Mouse (Mus musculus): ENCODE results near the gene Plin3.

The Plin3 gene

DNA sequence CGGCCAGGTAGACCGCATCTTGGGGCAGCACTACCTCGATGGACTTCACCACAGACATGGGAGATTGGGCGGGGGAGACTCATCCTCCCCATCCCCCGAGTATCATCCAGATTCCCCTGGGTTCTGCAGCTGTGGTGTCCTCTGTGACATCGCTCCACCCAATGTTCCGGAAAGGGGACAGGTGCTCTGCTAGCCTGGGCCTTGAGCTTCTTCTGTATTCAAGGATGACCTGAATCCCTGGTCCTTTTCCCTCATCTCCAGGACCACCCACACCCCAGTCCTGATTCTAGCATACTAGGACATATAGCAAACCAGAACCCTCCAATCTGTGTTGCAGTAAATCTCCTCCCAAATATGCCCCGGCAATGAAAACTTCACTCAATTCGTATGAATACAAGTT is 7.5 kb upstream of the Plin3 start, which contains the start of gene Arrdc5:
Gene Arrdc5, minus strand, starts transcription at position 101 of the 400 bp plus-strand sequence.
- no peak for DNase-seq (ENCODE audit: low spot score)

DNA sequence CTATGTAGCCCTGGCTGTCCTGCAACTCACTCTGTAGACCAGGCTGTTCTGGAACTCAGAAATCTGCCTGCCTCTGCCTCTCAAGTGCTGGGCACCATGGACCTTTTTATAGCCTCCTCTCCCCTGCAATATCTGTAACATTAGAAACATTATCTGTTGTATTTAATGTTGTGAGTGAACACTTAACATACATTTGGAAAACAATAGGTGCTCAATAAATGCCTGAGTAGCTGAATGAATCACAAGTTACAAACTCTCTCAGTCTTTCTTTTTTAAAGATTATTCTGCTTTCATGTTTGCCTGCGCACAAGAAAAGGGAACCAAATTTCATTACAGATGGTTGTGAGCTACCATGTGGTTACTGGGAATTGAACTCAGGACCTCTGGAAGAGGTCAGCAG is 5.6 kb upstream of the Plin3 start:
- no peak for DNase-seq (ENCODE audit: low spot score)

DNA sequence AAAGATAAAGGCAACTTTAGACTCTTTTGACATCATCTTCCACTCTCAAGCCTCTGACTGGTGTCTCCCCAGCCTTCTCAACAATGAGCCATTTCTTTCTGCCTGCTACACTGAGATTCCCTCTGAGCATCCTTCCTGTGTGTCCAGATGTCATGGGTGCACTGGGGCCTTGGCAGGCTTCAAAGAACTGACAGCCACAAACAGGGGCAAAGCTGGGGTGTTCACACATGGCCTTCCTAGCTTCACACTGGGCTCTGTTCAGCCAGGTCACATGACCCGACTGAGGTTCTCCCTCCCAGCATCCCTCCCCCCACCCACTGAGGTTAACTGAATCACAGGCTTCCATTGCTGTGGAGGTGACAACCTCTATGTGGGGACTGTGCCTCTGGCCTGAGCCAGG is 3.5 kb upstream of the Plin3 start:
- no peak for DNase-seq (ENCODE audit: low spot score)

DNA sequence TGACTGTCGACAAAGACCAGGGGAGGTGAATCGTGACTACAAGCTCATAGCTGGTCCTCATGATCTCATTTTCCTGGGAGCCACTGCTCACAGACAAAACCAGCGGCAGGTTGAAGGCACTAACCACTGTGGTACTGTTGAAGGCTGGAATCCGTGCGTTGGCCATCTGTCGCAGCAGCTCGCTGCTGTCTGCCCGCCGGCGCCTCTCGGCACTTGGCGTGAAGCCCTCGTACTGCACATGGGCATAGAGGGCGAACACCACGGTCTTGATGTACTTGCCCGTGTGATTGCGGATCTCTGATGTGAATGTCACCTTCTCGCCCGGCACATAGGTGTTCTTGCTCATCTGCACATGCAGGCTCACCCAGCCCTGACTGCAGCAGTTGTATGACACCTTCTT is 1.6 kb upstream of the Plin3 start:
- no peak for DNase-seq (ENCODE audit: low spot score)

DNA sequence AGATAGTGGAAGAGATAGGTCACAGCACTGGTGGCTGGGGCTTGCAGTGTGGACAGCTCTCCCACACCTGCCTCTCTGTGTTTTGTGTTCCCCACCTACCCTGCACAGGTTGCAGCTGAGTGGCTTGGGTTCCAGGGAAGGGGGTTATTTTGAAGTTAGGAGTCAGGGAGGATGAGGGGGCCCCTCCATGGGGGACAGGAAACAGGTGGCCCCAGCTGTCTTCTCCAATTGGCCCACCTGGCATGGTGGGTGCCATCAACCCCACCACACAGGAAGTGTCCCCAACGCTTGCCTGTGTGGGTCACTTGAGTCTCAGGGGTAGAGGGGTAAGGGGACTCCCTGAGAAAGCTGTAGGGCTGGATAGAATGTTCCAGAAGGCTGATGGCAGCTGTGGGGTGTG is 618 bp upstream of the Plin3 start:
- DNase-seq (ENCODE audit: low spot score) = no peak

DNA sequence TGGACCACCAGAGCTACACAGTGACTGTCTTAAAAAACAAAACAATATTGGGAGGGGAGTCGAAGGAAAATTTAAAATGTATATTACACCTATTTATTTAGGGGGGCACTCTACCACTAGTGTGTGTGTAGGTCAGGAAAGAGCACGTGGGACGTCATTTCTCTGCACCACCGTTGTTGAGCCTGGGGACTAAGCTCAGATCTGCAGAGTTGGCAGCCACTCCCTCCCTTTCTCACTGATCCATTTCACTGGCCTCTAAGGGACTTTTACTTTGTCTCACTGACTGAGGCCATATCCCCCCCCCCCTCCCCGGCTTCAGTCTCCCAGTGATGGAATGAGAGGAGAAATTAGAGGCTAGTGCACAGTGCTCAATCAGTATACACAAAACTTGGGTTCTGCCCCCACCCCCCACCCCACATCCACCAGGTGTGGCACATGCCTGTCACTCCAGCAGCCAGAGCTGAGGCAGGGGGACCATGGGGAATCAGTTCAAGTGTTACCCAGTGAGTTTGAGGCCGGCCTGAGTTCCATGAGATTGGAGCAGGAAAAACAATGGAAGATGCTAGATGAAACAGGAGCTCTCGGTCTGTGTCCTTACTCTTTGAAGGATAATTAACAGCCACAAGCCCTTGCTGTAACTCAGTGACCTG is 722 bp downstream of the Plin3 start:
- DNase-seq (ENCODE audit: low spot score) = no peak

DNA sequence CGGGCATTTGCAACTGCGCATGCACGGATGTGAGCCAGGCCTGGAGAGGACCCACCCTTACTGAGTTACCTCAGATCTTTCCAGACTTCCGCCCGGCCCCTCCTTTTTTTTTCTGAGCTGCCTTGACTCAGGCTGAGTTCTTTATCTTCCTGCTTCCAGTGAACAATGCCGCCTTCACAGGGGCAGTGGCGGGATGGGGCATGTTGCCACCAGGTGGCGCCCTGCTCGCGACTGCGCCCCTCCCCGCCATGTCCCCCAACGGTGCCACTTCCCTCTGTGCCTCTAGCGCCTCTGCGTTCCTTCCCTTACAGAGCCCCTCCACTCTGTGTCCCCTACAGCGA is 1.5 kb downstream of the Plin3 start:
- peak; percentile 78 for DNase-seq (ENCODE audit: low spot score)

DNA sequence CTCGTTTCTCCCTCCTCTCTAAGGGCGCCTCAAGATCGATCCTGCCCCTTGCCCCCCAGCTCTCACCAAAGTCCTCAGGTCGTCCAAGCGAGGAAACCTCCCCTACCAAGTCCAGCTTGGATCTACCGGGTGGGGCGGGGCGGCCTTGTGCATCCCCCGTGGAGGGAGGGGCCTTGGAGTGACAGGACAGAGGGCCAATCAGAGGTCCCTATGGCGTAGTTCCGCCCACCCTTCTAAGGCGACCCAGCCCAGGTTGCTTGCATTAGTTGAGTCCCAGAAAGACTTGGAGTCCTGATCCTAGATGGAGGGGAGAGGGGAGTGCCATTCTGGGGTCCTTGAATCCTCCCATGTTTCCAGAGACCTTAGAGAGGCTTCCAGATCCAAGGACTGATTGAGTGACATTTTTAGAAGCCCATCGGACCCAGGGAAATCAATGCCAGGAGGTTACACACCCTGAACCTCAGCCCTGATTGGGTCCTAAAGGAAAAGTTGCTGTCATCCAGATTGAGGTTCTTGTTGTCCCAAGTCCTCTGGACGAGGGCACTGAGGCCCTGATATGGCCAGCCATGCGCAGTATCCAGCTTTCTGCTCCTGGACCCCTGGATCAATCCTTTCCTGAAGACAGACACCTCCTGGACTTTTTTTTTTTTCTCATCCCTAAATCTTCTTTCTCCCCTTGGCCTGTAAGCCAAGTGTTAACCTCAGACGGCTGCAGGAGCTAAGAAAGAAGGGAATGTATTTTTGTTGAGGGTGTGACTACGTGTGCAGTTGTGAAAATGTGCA is 2.1 kb downstream of the Plin3 start:
- DNase-seq (ENCODE audit: low spot score) = peak; percentile 82

DNA sequence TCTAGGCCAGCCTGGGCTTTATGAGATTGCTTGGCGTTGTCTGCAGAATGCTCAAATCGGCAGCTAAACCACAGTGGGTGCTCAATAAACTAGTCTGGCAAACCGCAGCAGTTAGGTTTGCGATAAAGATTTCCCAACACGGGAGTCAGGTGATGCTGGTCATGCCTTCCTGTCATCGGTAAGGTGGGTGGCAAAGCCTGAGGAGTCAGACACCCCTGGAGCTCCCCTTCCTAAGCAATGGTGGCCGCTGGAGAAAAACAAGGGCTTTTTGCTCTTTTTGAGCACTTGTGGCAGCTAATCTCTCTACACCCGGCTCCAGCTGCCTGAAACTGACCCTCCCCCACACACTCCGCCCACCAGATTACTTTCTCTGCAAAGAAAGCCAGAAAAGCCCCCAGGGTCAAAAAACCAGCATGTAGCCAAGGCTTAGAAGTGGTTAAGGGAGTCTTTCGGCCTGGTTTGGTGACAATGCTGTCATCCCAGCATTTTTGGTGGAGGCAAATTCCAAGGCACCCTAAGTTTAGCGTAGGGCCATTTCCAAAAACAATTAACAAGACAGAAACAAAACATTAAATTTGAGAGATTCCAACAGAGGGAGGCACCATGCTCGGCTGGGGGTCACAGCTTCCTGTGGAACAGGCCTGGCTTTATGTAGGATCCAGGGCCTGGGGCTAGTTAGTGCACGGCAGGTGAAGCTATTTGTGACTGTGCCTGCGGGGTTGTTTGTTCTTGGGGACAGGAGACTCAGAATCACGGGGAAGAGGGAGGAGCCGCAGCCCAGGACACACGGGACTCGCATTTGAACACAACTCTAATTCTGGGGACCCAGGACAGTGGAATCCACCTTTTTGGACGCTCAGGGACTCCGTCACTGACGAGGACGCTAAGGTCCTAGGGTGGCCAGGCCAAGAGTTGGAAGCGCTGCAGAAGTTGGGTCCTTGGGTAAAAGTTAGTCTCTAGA is 3.0 kb downstream of the Plin3 start:
- DNase-seq (ENCODE audit: low spot score) = peak; percentile 27

DNA sequence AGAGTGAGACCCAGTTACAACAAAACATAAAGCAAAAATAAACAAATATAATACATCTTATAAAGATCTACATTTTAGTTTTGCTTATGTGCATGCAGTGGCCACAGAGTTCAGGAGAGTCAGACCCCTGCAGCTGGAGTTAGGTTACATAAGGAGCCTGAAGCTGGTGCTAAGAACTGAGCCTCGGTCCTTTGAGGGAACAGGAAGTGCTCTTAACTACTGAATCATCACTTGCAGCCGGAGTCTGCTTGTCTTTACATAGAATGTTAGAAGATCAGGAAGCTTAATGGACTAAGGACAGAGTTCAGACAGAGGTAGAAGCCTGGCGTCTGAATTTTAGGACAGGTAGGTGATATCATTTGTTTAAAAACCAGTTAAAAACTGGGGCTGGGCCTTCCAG is 3.8 kb downstream of the Plin3 start:
- no peak for DNase-seq (ENCODE audit: low spot score)

DNA sequence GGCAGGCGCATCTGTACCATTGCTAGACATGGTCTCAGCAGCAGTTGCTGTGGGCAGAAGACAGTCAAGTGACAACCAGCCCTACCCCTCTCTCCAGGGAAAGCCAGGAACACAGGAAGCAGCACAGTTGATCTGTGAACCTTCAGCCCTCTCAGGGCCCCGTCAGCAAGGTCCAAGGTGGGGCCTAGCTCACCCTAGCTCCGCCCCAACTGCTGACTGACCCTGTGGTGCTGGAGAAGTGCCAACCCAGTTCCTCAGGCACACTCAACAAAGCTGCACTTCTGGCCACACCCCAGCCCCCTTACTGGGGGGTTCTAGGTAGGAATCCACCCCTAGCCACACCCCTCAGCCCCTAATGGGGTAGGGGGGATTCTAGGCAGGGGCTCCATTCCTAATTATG is 4.8 kb downstream of the Plin3 start:
- DNase-seq (ENCODE audit: low spot score) = no peak

DNA sequence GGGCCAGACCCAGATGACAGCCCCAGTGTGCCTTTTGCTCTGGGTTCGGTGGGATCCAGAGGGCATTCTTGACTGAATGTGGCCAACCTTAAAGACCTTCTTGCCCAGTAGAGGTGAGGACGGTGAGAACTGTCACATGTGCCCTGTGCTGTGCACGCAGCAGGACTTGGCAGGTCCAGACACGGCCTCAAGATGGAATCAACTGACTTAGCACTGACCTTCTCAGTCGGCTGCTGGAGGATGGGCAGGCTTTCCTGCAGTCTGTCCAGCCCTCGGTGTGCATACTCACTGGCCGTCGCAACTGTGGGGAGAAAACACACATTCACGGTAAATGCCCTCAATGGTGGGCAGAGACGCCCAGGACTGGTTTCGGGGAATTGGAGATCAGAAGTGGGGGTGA is 6.7 kb downstream of the Plin3 start:
- no peak for DNase-seq (ENCODE audit: low spot score)

DNA sequence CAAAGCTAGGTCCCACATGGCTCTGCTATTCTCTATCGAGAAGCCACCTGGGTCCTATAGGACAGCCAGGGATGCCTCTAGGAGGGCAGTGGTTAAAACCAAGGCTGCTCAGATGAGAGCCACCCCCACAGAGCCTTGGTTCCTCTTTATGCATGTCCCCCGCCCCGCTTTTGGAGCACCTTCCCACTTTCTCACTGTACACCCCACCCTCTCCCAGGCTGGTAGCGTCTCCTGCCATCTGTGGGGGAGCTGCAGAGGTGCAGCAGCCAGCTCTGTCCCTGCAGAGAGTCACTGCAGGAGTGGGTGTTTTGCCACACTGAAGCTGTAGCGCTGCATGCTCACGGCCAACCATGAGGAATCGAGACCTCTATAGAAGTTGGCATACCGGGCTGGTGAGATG is 9.4 kb downstream of the Plin3 start:
- DNase-seq (ENCODE audit: low spot score) = no peak

DNA sequence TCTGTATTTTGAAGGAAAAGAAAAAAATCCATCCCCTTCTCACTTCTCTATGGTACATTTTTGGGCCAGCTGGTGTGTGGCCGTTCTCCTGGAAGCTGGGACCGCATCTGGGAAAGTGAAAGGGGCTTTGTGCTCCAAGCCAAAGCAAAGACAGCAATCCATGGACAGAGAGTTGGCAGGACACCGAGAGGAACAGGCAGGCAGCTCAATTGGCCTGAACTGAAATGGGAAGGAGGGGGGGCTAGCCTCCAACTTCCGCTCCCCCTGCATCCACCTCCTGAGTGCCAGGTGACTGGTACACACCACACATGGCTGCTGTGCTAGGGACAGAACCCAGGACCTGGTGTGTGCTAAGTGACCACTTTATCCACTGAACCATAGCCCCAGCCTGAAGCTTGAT is 9.9 kb downstream of the Plin3 start:
- DNase-seq (ENCODE audit: low spot score) = no peak

DNA sequence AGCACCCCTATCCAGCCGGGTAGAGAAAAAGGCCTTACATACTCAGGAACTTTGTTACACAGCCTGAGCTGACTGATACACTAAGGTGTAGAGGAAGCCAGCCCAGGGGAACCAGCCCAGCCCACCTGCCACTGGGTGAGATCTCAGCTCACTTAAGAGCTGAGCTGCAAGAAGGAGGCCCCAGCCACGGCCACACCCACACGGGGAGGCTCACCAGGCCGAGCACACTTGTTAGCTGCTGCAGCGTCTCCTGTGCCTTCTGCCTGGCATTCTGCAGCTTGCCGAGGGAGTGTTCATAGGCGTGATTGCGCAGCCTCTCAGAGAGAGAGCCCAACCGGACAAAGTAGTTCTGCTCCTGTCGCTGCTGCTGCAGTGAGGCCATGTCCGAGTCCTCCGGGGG is 11.5 kb downstream of the Plin3 start:
- no peak for DNase-seq (ENCODE audit: low spot score)

DNA sequence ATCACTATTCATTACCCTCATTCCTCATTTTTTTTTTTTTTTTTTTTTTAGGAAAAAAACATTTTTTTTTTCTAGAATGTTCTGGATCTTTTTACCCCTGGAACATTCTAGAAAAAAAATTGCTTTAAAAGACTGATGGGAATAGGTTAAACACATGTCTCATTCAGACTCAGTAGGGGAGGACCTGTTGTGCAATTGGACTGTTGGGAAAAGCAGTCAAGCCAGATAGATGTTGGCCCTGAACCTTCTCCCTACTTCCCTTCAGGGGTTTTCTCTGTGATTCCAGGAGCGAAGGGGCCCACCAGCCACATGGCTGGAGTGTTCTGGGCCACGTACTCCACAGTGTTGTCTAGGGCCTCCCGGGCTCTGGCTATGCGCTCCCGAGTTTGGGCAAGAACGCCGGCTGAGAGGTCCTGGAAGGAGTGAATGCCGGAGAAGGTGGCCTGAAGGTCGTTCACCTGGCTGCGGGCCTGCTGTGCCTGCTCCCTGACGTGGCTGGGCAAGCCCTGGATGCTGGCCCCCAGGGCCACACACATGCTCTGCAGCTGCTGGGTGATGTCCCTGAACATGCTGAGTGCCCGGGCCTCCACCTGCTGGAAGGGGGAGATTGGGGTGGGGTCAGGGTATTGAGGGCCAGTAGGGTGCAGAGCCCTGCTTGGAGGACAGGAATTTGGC is 13.1 kb downstream of the Plin3 start:
- DNase-seq (ENCODE audit: low spot score) = no peak

DNA sequence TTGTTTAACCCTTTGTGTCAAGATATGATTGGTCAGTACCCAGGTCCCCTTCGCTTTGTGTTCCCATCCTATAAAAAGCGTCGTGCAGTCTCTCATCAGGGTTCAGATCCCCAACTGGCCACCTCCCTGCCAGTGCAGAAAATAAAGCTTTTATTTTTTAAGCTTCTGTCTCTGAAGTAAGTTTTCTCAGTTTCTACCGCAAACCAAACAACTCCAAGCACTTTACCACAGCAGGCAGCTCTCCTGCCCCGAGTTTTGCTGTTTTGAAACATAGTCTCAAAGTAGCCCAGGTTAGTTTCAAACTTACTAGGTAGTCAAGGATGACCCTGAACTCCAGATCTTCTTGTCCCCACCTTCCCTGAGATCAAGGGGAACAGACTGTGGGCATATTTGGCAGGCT is 14.3 kb downstream of the Plin3 start:
- no peak for DNase-seq (ENCODE audit: low spot score)

DNA sequence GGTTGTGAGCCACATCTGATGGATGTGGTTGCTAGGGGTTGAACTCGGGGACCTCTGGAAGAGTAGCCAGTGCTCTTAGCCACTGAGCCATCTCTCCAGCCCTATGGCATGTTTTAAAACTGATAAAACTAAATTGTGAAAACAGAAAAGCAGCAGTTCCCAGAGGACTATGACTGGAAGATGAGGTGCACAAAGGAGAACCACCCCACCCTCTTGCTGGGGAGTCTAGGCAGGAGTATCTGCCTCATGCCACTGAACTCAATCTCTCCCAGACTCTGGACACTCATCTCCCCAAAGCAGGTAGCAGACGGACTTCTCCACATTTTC is 15.1 kb downstream of the Plin3 start:
- no peak for DNase-seq (ENCODE audit: low spot score)

DNA sequence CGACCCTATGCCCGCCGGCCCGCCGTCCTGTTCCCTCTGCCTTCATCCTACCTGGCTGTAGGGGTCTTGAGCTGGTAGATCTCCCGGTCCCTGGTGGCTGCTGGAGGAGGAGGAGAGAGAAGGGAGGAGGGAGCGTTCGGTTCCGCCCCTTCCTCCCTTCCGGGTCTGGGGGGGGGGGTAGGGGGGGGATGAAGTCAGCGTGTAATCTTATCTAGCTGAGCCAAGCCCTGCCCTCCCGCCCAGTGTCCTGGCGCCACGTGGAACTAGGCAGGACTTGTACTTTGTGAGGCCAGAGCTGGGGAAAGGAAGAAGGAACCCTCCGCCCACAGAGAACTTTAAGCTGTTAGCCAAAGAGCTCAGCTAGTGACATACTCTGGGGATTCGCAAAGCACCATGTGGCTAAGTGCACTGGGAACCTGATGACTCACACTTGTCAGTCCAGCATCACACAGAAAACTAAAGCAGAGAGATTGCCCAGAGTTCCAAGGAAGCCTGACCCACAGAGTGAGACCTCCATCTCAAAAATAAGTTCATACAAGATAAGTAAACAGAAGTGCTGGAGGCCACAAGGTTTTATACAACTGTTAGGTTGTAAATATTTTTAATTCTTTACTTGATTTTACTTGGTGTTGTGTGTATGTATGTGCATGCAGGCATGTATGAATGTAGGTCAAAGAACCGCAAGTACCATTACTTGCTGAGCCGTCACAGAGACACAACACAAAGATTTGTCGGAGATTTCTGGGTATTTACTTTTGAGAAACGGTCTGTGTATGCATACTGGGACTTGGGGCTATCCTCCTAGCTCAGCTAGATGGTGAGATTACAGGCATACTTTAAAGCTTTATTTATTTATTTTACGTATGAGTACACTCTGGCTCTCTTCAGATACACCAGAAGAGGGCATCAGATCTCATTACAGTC is 15.8 kb downstream of the Plin3 start, which contains the start of gene Ticam1:
Gene Ticam1, minus strand, starts transcription at position 144 of the 924 bp plus-strand sequence.
- DNase-seq (ENCODE audit: low spot score) = peak; percentile 73

DNA sequence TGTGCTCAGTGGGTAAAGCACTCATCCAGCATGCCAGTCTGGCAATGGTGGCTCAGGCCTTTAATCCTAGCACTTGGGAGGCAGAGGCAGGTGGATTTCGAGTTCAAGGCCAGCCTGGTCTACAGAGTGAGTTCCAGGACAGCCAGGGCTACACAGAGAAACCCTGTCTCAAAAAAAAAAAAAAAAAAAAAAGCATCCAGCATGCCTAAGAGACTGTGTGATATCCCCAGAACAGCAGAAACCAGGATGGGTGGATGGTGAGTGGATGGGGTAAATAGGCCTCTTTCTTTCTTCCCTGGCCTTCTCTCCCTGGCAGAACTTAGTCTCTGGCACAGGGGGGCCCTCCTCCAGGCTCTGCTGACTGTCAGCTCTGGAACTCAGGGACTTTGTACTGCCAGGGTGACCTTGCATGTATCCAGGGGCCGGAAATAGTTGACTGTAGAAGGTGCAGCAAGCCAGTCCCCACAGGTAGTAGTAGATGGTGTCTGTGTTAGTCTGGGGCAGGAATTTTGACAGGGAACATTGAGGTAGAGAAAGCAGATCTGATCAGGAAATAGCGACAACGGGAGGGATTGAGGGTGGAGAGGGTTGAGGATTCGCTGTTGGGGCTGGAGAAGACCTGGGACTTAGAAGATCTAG is 16.7 kb downstream of the Plin3 start:
- no peak for DNase-seq (ENCODE audit: low spot score)

DNA sequence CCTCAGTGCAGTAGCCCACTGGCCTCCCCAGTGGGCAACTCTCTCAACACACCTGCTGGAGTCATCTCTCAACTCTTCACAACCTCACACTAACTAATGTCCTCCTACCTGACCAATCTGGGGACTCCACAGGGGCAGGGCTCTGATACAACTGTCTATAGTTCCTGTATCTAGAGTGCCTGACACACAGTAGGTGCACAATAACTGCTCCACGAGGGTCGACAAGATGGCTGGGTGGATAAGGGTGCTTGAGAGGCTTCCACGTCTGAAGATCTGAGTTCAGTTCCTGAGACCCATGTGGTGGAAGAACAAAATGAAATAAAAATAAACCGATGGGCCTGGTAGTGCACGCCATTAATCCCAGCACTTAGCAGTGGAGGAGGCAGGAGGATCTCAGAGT is 18.7 kb downstream of the Plin3 start:
- DNase-seq (ENCODE audit: low spot score) = no peak

Measured in spleen, adult 12 weeks (tissue).